Mouse (Mus musculus) forelimb bud, embryonic 11.5 days (tissue): ENCODE measurements at regions not wholly inside any gene's neighbourhood (a gene's known extent, or its start where the extent isn't known, plus 50 kb on each side); places are given as distances from the start of the nearest gene placed in this dataset.

Source experiments
- DNase-seq: peaks from one replicate; pipeline ENCODE4 v3.0.0-alpha.2; 2012; ENCODE audit warnings: low read depth, low spot score

DNA sequence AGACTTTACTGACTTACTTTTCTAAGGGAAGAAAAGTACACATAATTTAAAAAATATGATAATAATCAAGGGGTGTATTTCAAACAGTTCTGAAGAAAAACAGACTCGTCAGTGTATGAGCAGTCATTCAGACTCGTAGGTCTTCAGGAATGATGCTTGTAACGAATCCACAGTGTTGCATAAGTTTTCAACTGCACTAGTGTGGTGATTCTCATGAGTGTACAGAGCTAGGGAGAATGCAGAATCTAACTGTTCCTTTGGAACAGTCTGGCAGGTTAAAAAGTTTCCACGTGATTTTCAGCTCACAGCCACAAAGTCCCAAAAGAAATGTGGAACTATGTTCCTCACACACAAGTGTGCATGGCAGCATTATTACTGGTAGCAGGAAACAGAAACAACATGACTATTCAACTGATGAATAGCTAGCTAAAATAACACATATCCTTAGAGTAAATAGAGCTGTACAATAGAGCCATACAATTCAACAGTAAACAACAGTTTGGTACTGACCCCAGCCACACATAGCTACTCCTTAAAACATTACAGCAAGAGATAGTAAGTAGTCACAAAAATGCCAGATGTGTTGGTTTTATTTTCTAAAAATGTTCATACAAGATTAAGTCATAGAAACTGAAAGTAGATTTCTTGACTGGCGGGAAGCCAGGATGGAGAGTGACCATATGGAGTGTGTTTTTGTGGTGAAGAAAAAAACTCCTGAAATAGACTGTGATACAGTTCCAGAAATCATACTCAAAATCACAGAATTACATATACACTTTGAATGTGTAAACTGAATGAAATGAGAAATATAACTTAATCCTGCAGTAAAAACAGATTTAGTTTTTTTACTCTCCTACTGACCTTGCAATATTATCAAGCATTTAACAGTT, 713.1 kb downstream of the Epha7 start:
- no peak for DNase-seq
